Mouse (Mus musculus): ENCODE results near the gene Rbm5. TPM values are rescaled to one million over a fixed set of nuclear protein-coding genes. Genes with fewer than 3 reads are reported as not detected.

Rbm5 gene
- 37.4 and 47.2 TPM in 2 replicates for polyA plus RNA-seq (2012; ENCODE audit: insufficient read depth, insufficient read length, missing spikeins)

- no peaks in the 10 kb centered on the region for H3K4me1 ChIP-seq (ENCODE audit: control insufficient read depth, insufficient read depth, insufficient read length, low read length)
- H3K27ac ChIP-seq (replicated peaks; ENCODE audit: low read depth, low read length) = peak within 1 kb of the TSS; percentile 99
- H3K4me3 ChIP-seq (ENCODE audit: insufficient read depth, low read depth, low read length) = peak within 1 kb of the TSS; percentile 100
These were observed at the start of gene Rbm5 for GRCm38 (mm10) chr9:107770374-107771290. Gene Rbm5 (minus strand): TSS chr9:107770996.

GRCm38 (mm10) chr9:107812132-107812531 lies 41.3 kb upstream of the Rbm5 start:
- H3K27ac ChIP-seq (replicated peaks; ENCODE audit: low read depth, low read length) = no peak overlapping the region
- H3K4me3 ChIP-seq (ENCODE audit: insufficient read depth, low read depth, low read length) = no peak overlapping the region
- no peaks in the 10 kb centered on the region for H3K4me1 ChIP-seq (ENCODE audit: control insufficient read depth, insufficient read depth, insufficient read length, low read length)

- H3K4me3 ChIP-seq (ENCODE audit: insufficient read depth, low read depth, low read length) = no peak overlapping the region
- no peak overlapping the region for H3K27ac ChIP-seq (replicated peaks; ENCODE audit: low read depth, low read length)
- H3K4me1 ChIP-seq (ENCODE audit: control insufficient read depth, insufficient read depth, insufficient read length, low read length) = no peaks in the 10 kb centered on the region
These were observed 40.2 kb upstream of the Rbm5 start for GRCm38 (mm10) chr9:107810985-107811384.

- Histone ChIP-seq H3K4me1 (ENCODE audit: control insufficient read depth, insufficient read depth, insufficient read length, low read length) (no peaks in the 10 kb centered on the region), H3K4me3 (ENCODE audit: insufficient read depth, low read depth, low read length) (no peak overlapping the region)
These were observed 20.9 kb upstream of the Rbm5 start for GRCm38 (mm10) chr9:107791714-107792113.

GRCm38 (mm10) chr9:107782536-107783203 lies 11.9 kb upstream of the Rbm5 start:
- Histone ChIP-seq H3K4me1 (ENCODE audit: control insufficient read depth, insufficient read depth, insufficient read length, low read length) (no peaks in the 10 kb centered on the region), H3K27ac (replicated peaks; ENCODE audit: low read depth, low read length) (no peak overlapping the region), H3K4me3 (ENCODE audit: insufficient read depth, low read depth, low read length) (no peak overlapping the region)

More at GRCm38 (mm10) chr9:107791714-107792113, 20.9 kb upstream of the Rbm5 start:
- no peak overlapping the region for H3K27ac ChIP-seq (replicated peaks; ENCODE audit: low read depth, low read length)

GRCm38 (mm10) chr9:107776809-107777208 lies 6.0 kb upstream of the Rbm5 start:
- H3K4me1 ChIP-seq (ENCODE audit: control insufficient read depth, insufficient read depth, insufficient read length, low read length) = no peaks in the 10 kb centered on the region
- no peak overlapping the region for H3K4me3 ChIP-seq (ENCODE audit: insufficient read depth, low read depth, low read length)

GRCm38 (mm10) chr9:107774411-107774810 lies 3.6 kb upstream of the Rbm5 start:
- no peak overlapping the region for H3K4me3 ChIP-seq (ENCODE audit: insufficient read depth, low read depth, low read length)

More at GRCm38 (mm10) chr9:107776809-107777208, 6.0 kb upstream of the Rbm5 start:
- no peak overlapping the region for H3K27ac ChIP-seq (replicated peaks; ENCODE audit: low read depth, low read length)

GRCm38 (mm10) chr9:107771782-107772181 lies 986 bp upstream of the Rbm5 start:
- H3K27ac ChIP-seq (replicated peaks; ENCODE audit: low read depth, low read length) = no peak overlapping the region
- H3K4me1 ChIP-seq (ENCODE audit: control insufficient read depth, insufficient read depth, insufficient read length, low read length) = no peaks in the 10 kb centered on the region
- H3K4me3 ChIP-seq (ENCODE audit: insufficient read depth, low read depth, low read length) = no peak overlapping the region

More at GRCm38 (mm10) chr9:107774411-107774810, 3.6 kb upstream of the Rbm5 start:
- no peaks in the 10 kb centered on the region for H3K4me1 ChIP-seq (ENCODE audit: control insufficient read depth, insufficient read depth, insufficient read length, low read length)
- H3K27ac ChIP-seq (replicated peaks; ENCODE audit: low read depth, low read length) = no peak overlapping the region

GRCm38 (mm10) chr9:107770037-107770373 lies 791 bp downstream of the Rbm5 start:
- Histone ChIP-seq H3K27ac (replicated peaks; ENCODE audit: low read depth, low read length) (peak overlapping the region; percentile 99), H3K4me3 (ENCODE audit: insufficient read depth, low read depth, low read length) (peak overlapping the region; percentile 100), H3K4me1 (ENCODE audit: control insufficient read depth, insufficient read depth, insufficient read length, low read length) (no peaks in the 10 kb centered on the region)

- Histone ChIP-seq H3K4me3 (ENCODE audit: insufficient read depth, low read depth, low read length) (peak overlapping the region; percentile 100), H3K4me1 (ENCODE audit: control insufficient read depth, insufficient read depth, insufficient read length, low read length) (no peaks in the 10 kb centered on the region), H3K27ac (replicated peaks; ENCODE audit: low read depth, low read length) (peak overlapping the region; percentile 72)
These were observed 1.3 kb downstream of the Rbm5 start for GRCm38 (mm10) chr9:107769445-107770000.

- peak overlapping the region; percentile 21; the same call in 1 of the 2 replicates for H3K4me3 ChIP-seq (ENCODE audit: insufficient read depth, low read depth, low read length)
- H3K27ac ChIP-seq (replicated peaks; ENCODE audit: low read depth, low read length) = peak overlapping the region; percentile 72; the same call in 1 of the 2 replicates
- H3K4me1 ChIP-seq (ENCODE audit: control insufficient read depth, insufficient read depth, insufficient read length, low read length) = no peaks in the 10 kb centered on the region
These were observed 1.9 kb downstream of the Rbm5 start for GRCm38 (mm10) chr9:107768851-107769250.

- H3K4me3 ChIP-seq (ENCODE audit: insufficient read depth, low read depth, low read length) = no peak overlapping the region
- no peaks in the 10 kb centered on the region for H3K4me1 ChIP-seq (ENCODE audit: control insufficient read depth, insufficient read depth, insufficient read length, low read length)
- no peak overlapping the region for H3K27ac ChIP-seq (replicated peaks; ENCODE audit: low read depth, low read length)
These were observed 11.2 kb downstream of the Rbm5 start for GRCm38 (mm10) chr9:107759593-107759992.

- Histone ChIP-seq H3K27ac (replicated peaks; ENCODE audit: low read depth, low read length) (no peak overlapping the region), H3K4me1 (ENCODE audit: control insufficient read depth, insufficient read depth, insufficient read length, low read length) (no peaks in the 10 kb centered on the region), H3K4me3 (ENCODE audit: insufficient read depth, low read depth, low read length) (no peak overlapping the region)
These were observed 20.4 kb downstream of the Rbm5 start for GRCm38 (mm10) chr9:107750378-107750777.

- Histone ChIP-seq H3K27ac (replicated peaks; ENCODE audit: low read depth, low read length) (no peak overlapping the region), H3K4me1 (ENCODE audit: control insufficient read depth, insufficient read depth, insufficient read length, low read length) (no peaks in the 10 kb centered on the region), H3K4me3 (ENCODE audit: insufficient read depth, low read depth, low read length) (no peak overlapping the region)
These were observed 22.7 kb downstream of the Rbm5 start for GRCm38 (mm10) chr9:107748063-107748462.

GRCm38 (mm10) chr9:107747310-107747709 lies 23.5 kb downstream of the Rbm5 start:
- Histone ChIP-seq H3K27ac (replicated peaks; ENCODE audit: low read depth, low read length) (no peak overlapping the region), H3K4me3 (ENCODE audit: insufficient read depth, low read depth, low read length) (no peak overlapping the region), H3K4me1 (ENCODE audit: control insufficient read depth, insufficient read depth, insufficient read length, low read length) (no peaks in the 10 kb centered on the region)

Data from brown adipose tissue, adult 24 weeks (tissue).